Mouse (Mus musculus) lung, postnatal 36 days (tissue): ENCODE data around the gene Cdk6.
A peak's percentile ranks its signal among the peaks of the same experiment; 100 is the strongest.
"Not testable (repeated sequence)": the region's sequence is repeated elsewhere in the genome, so short reads cannot be mapped to it uniquely, and the experiment has no call there.

ENCODE experiments used
- DNase-seq: peaks from one replicate; pipeline ENCODE4 v3.0.0; 2022; ENCODE audit warnings: mixed read lengths

Cdk6 gene

DNA sequence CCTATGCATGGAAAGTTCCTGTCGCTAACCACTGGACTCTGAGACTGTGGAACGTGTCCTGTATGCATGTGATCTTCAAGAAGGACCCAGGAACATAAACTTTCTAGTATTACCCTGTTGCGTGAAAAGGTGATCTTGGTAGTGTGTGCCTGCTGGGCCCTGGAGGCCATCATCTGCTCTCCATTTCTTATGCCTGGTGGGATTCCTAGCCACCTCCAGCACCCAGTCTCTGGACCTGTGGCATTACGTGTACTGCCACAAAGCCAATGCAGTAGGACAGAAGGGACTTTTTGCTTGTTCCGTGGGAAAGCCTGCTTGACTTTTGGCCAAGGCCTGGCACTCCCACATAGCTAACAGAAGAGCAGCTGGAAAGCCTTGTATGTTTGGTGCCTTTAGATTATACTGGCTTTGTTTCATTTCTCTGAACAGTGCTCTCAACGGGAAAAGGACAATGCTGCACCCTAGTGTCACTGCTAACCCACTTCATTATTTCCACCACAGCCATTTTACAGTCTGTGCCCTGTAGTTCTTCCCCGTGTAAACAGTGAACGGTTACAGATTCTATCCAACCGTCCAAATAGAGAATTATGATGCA lies 175.3 kb downstream of the Cdk6 start:
- DNase-seq, result peak; percentile 77

DNA sequence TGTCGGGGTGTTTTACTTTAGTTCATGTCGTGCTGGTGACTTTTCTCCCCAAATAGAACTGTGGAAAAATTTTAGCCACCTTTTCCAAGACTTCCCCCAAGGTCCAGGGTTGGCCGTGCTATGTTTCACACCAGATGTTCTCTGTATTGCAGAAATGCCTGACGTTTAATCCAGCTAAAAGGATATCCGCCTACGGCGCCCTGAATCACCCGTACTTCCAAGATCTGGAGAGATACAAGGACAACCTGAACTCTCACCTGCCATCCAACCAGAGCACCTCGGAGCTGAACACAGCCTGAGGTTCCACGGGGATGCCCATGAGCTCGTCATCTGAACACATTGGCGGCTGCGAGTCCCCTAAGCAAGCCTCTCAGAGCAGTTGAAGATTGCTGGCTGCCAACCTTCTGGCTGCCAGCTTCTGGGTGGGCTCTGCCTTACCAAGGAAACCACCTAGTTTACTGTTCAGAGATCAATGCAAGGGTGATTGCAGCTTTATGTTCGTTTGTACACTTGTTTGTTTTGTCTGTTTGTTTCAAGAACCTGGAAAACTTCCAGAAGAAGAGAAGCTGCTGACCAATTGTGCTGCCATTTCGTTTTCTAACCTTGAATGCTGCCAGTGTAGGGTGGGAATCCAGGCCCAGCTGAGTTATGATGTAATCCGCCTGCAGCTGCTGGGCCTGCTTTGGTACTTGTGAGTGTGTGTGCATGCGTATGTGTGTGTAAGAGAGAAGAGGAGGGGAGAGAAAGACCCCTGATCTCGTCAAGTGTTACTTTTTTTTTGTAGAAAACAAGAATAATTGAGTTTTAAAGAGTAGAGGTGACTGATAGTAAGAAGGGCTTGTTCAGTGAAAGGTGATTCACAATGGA lies 179.4 kb downstream of the Cdk6 start:
- no peak for DNase-seq

DNA sequence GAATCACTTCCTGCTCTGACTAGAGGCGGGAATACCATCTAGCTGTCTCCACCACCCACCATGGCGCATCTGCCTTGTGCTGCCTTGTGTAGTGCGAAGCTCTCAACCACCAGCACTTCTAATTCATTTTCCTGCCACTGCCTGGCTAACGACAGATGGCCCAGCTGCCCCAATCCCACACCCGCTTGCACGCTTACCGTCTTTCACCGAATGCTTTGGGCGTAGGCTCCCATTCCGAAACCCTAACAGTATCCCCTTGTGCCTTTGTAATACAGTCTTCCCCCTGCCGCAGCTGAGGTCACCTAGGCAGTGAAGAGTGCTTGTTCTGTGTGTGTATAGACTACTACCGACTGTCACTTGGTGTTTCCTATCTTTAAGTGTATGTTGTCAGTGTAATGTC lies 180.5 kb downstream of the Cdk6 start:
- DNase-seq, result no peak

DNA sequence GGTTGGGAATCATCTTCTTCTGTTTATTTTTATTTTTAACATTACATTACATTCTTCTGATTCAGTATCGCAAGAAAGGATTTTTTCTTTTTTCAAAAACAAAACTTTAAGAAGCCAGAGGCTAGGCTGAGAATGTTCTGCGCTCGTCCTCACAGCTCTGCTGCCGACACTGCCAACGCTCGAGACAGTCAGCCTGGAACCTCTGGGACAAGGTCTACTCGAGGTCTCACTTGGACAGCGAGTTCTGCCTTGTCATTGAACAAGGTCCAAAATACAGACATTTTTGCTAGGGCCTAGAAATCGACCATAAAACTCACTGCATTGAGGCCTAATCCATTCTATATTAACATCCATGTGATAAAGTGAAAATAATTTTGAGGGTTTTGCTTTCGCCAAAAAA lies 181.5 kb downstream of the Cdk6 start:
- no peak for DNase-seq

DNA sequence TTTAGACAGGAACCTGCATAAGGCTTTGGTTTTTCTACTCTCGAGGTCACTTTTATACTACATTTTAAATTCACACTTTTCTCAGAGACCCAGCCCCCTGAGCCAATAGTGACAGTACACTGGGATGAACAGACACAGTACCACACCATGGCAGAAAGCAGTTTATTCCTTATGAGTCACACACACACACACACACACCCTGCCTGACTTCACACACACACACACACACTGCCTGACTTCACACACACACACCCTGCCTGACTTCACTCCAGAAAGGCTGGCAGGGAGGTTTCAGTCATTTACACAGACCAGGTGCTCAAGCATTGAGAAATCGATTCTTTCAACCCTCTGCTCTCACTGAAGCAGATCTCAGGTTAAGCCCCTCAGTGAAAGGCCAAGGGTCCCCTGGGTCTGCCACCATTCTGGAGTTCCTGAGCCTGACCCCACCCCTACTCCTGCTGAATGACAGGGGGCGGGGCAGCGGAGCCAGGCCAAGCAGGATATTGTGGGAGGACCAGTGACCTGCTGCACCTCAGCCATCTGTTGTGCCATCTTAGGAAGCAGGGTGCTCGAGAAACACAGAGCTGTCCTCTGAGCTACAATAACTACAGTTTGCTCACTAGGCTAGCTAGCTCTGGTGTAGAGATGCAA lies 185.9 kb downstream of the Cdk6 start:
- DNase-seq, result no peak

DNA sequence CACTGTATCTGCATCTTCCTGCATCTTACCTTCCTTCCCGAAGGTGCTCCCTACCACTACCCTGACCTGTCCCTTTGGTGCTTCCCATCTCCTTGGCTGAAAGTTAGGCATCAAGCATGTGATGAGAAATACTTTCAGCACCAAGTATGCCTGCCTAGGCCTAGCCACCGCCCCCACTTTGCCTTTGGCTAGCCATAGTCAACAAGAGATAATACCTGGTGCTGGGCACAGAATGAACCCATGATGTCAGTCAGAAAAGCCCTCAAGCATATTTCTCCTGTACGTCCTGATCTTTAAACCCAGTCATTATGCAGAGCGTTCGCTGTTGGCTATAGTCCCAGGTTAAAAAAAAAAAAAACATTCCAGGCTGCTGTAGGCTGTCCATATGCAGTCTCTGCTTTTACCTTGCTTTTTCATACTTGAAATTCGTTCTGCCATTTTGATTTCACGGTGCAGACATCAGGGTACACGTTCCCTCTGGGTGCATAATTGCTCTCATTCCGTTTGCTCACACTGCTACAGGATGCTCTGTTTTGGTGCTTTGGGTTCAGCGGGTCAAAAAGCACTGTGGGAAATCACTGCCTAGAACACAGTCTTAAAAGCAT lies 188.4 kb downstream of the Cdk6 start:
- DNase-seq, result no peak

DNA sequence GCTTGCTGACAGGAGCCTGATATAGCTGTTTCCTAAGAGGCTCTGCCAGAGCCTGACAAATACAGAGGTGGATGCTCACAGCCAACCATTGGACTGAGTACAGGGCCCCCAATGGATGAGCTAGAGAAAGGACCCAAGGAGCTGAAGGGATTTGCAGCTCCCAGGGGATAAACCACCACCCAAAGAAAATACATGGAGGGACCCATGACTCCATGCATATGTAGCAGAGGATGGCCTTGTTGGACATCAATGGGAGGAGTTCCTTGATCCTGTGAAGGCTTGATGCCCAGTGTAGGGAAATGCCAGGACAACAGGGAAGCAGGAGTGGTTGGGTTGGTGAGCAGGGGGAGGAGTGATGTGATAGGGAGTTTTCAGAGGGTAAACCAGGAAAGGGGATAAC lies 190.8 kb downstream of the Cdk6 start:
- not testable (repeated sequence) for DNase-seq

DNA sequence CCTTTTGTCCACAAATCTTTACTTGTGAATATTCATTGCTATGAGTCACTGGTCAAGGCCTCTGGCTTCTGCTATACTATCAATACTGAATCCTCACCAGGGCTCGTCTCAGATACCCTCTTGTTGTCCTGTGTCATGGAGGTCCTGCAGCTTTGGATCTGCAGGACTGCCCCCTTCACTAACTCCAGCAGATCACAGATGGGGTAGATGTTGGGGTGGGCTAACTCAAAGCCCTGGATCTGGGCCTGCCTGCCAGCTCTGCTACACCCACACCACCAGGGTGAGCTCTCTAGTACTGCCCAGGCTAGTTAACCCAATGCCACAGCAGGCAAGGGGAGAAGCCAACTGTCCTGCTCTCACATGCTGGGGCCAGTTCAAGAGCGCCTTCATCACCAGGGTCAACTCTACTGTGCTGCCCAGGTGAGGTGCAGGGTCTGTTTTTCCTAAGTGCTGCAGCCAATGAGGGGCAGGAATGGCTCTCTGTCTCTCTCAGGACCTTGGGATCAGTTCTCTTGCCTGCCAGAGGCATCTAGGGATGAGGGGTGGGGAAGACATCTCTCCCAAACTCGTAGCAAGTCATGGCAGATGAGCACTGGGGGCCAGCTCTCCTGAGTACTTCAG lies 195.4 kb downstream of the Cdk6 start:
- DNase-seq, result no peak

DNA sequence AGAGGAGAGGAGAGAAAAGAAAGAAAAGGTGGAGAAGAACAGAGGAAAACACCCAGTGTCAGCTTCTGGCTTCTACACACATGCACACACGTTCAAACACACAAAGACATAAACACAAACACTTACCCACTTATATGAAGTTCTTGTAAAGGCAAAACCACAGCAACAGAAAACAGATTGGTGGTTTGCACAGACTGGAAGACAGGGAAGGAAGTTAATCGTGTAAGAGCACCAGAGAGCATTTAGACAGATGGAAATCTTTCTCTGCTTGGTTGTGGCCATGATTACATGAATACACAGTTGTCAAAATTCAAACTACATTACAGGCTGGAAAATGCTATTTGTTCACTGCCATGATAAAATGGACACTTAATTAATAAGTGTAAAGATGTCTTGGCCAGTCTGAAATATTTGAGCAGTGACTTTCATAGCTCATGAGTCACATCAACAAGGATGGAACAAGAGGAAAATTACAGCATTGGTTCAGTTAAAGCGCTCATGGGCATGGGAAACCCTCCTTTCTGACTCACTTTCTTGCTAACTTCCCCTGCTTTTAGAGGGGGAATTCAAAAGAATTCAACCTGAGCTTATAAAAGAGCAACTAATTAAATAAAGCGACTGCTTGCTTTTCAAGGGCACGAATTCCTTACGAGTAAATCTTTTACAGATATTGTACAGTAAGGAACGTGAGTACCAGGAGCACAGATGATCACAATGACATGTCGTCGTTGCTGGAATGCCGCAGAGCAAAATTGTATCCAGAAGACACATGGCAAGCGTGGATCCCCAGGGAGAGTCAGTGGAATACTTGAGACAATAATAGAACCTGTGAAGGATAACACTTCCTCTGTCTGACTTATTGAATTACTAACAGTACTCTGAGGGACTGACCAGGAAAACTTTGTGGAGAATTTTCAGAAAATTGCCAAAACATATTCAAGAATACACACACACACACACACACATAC lies 197.5 kb downstream of the Cdk6 start:
- no peak for DNase-seq

DNA sequence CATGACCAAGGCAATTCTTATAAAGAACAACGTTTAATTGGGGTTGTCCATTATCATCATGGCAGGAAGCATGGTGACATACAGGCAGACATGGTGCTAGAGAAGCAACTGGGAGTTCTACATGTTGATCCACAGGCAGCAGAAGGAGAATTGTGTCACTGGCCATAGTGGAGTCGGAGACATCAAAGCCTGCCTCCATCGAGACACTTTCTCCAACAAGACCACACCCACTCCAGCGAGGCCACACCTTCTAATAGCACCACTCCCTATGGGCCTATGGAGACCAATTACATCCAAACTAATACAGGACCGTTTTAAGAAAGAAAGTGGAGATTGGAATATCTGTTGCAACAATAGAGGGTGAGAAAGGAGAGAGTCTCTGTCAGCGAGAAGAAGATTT lies 200.6 kb downstream of the Cdk6 start:
- DNase-seq, result no peak

DNA sequence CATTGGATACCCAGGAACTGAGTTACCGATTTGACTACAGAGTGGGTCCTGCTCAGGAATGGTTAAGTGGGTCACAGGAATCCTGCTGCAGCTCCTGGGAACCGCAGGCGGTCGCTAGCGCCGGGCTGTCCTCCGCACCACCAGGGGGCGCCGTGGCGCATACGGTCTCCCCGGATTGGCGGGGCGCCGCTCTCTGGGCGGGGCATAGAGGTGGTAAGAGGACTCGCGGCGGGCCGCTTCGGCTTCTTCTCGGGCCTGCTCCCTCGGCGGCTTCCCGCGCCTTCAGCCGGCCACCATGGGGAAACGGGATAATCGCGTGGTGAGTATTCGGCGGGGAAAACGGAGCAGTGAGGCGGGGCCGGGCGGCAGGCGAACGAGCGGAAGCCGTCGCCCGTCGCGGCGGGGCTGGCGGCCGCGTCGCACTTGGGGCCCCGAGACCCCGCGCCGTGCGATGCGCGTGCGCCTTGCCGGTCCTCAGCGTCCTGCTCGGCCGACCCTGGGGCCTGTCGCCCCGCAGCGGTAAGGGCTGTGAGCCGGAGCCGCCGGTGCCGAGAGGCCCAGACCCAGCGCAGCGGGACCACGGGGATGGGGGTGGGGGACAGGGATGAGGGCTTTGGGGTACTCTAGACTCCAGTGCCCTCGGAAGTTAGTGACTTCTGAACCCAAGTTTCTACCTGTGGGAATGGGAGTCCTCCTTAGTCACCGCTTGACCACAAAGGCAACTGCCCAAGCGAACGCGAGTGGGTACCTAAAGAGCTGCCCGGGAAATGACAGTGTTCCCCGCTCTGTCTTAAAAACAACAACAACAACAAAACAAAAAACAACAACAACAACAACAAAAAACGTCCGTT lies 202.6 kb downstream of the Cdk6 start, which contains the start of gene Fam133b:
Gene Fam133b (plus strand): TSS at position 205 of the 851 bp plus-strand sequence.
- peak; percentile 96 for DNase-seq

DNA sequence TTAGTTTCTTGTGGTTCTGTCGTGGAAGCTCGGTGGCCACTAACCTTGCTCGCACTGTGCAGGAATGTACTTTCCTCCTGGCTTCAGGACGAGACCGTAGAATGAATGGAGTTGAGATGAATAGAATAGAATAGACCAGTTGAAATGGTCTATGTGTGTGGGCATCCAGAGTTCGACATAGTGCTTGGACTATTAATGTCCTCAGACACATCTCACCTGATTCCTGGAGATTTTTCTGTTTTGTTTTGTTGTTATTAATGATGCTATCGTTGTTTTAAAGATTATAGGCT lies 203.1 kb downstream of the Cdk6 start:
- no peak for DNase-seq

DNA sequence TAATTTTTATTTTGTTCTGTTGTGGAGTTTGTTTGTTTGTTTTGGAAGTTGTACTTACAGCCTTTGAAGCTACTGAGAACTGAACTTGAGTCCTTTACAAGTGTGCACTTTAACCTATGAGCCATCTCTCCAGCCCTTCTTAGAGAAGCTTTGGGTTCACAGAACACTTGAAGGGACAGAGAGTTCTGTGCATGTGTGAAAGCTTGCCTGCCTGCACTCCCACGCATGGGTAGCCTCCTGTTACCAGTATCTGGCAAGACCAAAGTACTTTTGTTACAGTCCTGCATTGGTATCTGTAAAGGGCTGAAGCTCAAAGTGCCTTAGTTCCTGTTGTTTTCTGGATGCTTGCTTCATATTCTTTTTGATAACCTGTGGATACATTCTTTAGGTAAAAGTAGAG lies 204.9 kb downstream of the Cdk6 start:
- DNase-seq, result no peak

DNA sequence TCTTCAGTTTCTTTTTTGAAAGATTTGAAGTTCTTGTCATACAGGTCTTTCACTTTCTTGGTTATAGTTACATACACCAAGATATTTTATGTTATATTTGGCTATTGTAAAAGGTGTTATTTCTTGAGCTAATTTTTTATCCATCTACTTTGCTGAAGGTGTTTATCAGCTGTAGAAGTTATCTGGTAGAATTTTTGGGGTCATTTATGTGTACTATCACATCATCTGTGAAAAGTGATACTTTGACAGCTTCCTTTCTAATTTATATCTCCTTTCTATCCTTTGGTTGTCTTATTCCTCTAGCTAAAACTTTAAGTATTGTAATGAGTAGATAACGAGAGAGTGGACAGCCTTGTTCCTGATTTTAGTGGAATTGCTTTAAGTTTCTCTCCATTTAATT lies 210.2 kb downstream of the Cdk6 start:
- DNase-seq, result no peak

DNA sequence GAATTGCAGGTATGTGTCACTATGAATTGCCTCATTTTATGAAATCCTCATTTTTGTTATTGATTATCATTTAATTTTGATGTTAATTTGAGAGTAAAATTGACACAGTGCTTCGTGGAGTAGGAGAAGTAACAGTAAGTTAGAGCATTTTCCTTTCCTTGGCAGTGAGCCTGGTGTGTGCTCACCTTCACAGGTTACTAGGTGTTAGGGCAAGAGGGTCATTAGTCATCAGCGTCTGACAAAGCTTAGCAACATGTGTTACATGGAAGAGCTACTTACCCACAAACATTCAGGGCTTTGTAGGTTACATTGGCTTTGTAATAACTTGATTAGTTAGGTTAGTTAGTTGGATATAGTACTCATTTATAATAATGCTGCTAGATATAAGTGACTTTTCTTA lies 212.9 kb downstream of the Cdk6 start:
- no peak for DNase-seq

DNA sequence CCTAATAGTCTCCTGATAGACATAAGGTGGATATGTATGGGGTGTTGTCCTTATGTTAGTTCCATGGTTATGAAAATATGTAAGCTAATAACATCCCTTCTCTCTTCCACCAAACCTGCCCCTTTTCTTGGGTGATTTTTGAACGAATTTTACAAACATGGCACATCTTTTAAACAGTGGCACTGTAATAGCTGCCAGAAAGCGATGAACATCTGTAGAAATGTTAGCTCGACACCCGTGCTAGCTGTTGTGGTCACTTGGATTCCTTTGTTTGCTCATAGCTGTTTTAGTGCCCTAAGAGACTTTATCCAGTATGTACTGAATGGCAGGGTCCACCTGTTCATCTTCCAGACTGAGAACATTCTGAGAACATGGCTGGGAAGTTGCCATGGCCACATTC lies 230.0 kb downstream of the Cdk6 start, which contains the start of gene 1700109H08Rik:
Gene 1700109H08Rik (plus strand): TSS at position 301 of the 400 bp plus-strand sequence.
- DNase-seq, result no peak

DNA sequence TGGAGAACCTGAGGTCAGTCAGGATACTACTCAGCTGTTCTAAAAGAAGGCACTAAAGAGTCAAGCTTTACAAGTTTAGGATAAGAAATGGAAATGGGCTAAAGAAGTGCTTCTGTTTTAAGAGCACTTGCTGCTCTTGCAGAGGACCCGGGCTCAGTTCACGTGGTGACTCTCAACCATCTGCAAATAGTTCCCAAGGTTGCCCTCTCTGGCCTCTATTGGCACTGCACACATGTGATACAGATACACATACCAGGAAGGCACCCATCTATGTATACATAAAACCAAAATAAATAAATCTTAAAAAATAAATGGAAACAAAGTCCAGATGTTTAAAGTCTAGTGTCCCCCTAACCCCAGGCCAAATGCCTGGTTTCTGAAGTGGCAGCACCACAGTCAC lies 233.5 kb downstream of the Cdk6 start:
- no peak for DNase-seq

DNA sequence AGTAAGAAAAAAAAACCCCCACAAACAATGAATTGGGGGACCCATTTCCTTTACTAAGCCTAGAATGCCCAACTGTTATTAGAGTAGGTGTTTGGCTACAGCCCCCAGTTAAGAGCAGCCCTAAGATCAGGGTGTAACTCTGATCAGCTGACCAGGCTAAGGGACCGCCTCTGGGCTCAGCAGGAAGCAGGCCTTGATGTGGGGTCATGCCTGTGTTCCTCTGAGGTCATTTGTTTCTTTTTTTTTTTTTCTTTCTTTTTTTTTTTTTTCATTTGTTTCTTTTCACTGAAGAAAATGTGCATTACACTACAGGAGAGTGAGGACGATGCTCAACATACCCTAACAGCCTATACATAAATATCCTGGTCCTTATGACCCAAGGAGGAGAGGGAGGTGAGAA lies 236.7 kb downstream of the Cdk6 start:
- no peak for DNase-seq

DNA sequence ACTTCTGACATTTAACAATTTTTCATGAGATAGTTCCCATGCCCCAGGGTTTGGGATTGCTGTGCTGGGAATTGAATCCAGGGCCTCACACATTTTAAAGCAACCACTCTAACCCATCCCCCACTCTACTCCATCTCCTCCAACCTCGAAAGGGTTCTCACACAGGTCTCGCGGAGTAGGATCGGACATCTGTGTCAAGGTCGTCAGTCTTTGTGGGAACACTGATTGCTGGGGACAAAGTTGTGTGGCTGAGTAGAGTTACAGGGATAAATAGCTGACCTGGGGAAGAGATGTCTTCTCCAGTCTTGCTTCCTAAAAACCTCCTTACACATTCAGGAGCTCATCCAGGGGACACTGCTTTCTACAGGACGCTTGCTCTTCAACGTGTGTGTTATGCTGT lies 237.8 kb downstream of the Cdk6 start:
- DNase-seq, result no peak
